8 mouse cellular contexts compared by ENCODE assay signal in the genomic region with DNA sequence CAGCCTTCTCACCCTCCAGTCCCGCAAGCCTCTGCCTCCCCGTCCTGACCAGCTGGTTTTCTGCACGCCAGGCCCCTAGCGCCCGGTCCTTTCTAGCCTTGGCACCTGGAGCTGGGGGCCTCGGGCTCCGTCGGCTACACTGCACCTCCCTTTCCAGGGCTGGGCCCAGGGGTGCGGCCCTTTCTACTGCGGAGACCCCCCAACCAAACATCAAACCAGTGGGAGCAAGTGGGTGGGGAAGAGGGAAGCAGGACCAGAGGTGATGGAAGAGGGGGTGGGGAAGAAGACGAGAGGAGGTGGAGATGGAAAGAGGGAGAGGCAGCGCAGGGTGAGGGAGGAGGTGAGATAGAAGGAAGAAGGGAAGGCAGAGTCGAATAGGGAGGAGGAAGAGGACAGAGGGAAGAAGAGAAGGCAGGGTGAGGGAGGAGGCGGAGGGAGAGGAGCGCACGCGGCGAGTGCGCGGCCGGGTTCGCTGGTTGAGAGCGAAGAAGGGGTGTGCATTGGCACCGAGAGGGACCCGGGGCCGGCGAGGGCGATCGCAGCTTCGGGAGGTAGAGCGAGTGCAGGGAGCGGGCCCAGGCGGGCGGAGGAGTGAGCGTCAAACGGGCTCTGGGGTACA. TPM values are rescaled to one million over a fixed set of nuclear protein-coding genes. Genes with fewer than 3 reads are reported as not detected.
DNase-seq lines count a peak whose midpoint lies in the region; ATAC-seq and TF ChIP-seq lines count a peak whose summit lies in the region.

A gene (plus strand): TSS at position 321 of the 619 bp plus-strand sequence.

- 2% methylated on average over 36 of the region's 36 CpGs for WGBS in heart, embryonic 16.5 days
- WGBS in limb, embryonic 13.5 days: 2% methylated on average over 36 of the region's 36 CpGs
- WGBS in small intestine, adult 2 months: 10% methylated on average over 36 of the region's 36 CpGs

- peak within 1 kb of the TSS; percentile 52 for H3K9ac ChIP-seq in heart, embryonic 16.5 days (ENCODE audit: low read length)
- H3K9ac ChIP-seq in limb, embryonic 13.5 days: peak within 1 kb of the TSS; percentile 74

- peak within 1 kb of the TSS; percentile 76 for H3K4me3 ChIP-seq in E14TG2a.4 (replicated peaks; ENCODE audit: low read length)
- peak within 1 kb of the TSS; percentile 43 for H3K4me3 ChIP-seq in heart, embryonic 16.5 days (ENCODE audit: low read length)
- peak within 1 kb of the TSS; percentile 50 for H3K4me3 ChIP-seq in limb, embryonic 13.5 days
- H3K4me3 ChIP-seq in small intestine, adult 2 months (ENCODE audit: low read depth, low read length): peak within 1 kb of the TSS; percentile 44

- peak within 1 kb of the TSS; percentile 76 for H3K4me2 ChIP-seq in heart, embryonic 16.5 days (ENCODE audit: low read depth, low read length)
- H3K4me2 ChIP-seq in limb, embryonic 13.5 days (replicated peaks): peak within 1 kb of the TSS; percentile 91

- no peak for TF ChIP-seq POLR2A in small intestine, adult 2 months (IDR thresholded peaks at IDR 0.05; ENCODE audit: low read depth, low read length)

- peaks cover 51% of the 10 kb centered on the region for H3K4me1 ChIP-seq in E14TG2a.4 (replicated peaks; ENCODE audit: low read depth, low read length)
- H3K4me1 ChIP-seq in heart, embryonic 16.5 days (ENCODE audit: control insufficient read depth, insufficient read depth, low read length): peaks cover 24% of the 10 kb centered on the region
- peaks cover 37% of the 10 kb centered on the region for H3K4me1 ChIP-seq in limb, embryonic 13.5 days
- H3K4me1 ChIP-seq in small intestine, adult 2 months (ENCODE audit: control insufficient read depth, insufficient read depth, insufficient read length, low read length): peaks cover 18% of the 10 kb centered on the region

- H3K9me3 ChIP-seq in E14TG2a.4 (ENCODE audit: low read length): peaks cover 6% of the 10 kb centered on the region; the same call in 1 of the 2 replicates
- no peaks in the 10 kb centered on the region for H3K9me3 ChIP-seq in heart, embryonic 16.5 days (replicated peaks; ENCODE audit: control insufficient read depth, low read length)
- no peaks in the 10 kb centered on the region for H3K9me3 ChIP-seq in limb, embryonic 13.5 days

- peaks cover 44% of the 10 kb centered on the region for H3K27me3 ChIP-seq in E14TG2a.4 (ENCODE audit: insufficient read depth, low read length)
- peaks cover 25% of the 10 kb centered on the region for H3K27me3 ChIP-seq in heart, embryonic 16.5 days (ENCODE audit: control insufficient read depth, insufficient read depth, low read length)
- H3K27me3 ChIP-seq in limb, embryonic 13.5 days: peaks cover 30% of the 10 kb centered on the region
- peaks cover 20% of the 10 kb centered on the region for H3K27me3 ChIP-seq in small intestine, adult 2 months (ENCODE audit: control insufficient read depth, insufficient read depth, low read length)

- TF ChIP-seq CTCF in E14TG2a.4 (conservative IDR thresholded peaks at IDR 0.05; ENCODE audit: low read length): no peak
- TF ChIP-seq CTCF in small intestine, adult 2 months (IDR thresholded peaks at IDR 0.05; ENCODE audit: extremely low read depth, insufficient read length, insufficient replicate concordance, low read depth, low read length): no peak

- intact Hi-C loops in heart, postnatal 36 days (cut with DNase I): no loop called here

- ATAC-seq in heart, embryonic 16.5 days (replicated peaks; ENCODE audit: extremely low read depth, insufficient read depth, low FRiP score): no peak
- ATAC-seq in limb, embryonic 13.5 days (ENCODE audit: low FRiP score, low read depth): no peak

- DNase-seq in heart, adult 11 months: peak; percentile 95
- DNase-seq in heart, postnatal 36 days: no peak
- peak; percentile 71 for DNase-seq in cerebellum, postnatal 10 days
- DNase-seq in c-Kit-positive CD71-positive TER-119-positive erythroid progenitor cells, embryonic 14.5 days (ENCODE audit: low spot score): no peak

- H3K36me3 ChIP-seq in E14TG2a.4 (ENCODE audit: insufficient read depth, low read length): no peaks in the 10 kb centered on the region
- H3K36me3 ChIP-seq in heart, embryonic 16.5 days (ENCODE audit: control insufficient read depth, insufficient read depth): no peaks in the 10 kb centered on the region
- H3K36me3 ChIP-seq in limb, embryonic 13.5 days: no peaks in the 10 kb centered on the region
- no peaks in the 10 kb centered on the region for H3K36me3 ChIP-seq in small intestine, adult 2 months (ENCODE audit: control insufficient read depth, insufficient read depth, low read length)

- no peak within 1 kb of the TSS for H3K27ac ChIP-seq in heart, embryonic 16.5 days (ENCODE audit: low read length)
- H3K27ac ChIP-seq in limb, embryonic 13.5 days: no peak within 1 kb of the TSS
- H3K27ac ChIP-seq in small intestine, adult 2 months (ENCODE audit: insufficient read depth, low read depth, low read length): no peak within 1 kb of the TSS

RNA-seq across cellular contexts. Expression of the gene that starts here (rescaled TPM):
- 1 to 10 TPM; 6.2 to 6.7 TPM for total RNA-seq in heart, postnatal 36 days (2021)
- 4.2 and 5.1 TPM in 2 replicates for polyA plus RNA-seq in heart, embryonic 16.5 days (2015; fragmentation: Nextera tagmentation; extraction: Ambion mirVana)
- polyA plus RNA-seq in limb, embryonic 13.5 days (2015; fragmentation: Nextera tagmentation; extraction: Ambion mirVana): 12.2 and 12.5 TPM in 2 replicates
- polyA plus RNA-seq in small intestine, adult 2 months (2012; rRNA removed): 2.1 and 2.3 TPM in 2 replicates

Comparison
In these comparisons a context has a peak if more than half of its experiments do, and no peak if none do; other contexts are left out.
1. DNase-seq: peak in heart, adult 11 months (single experiment) and cerebellum, postnatal 10 days (2 of 2); none in heart, postnatal 36 days (0 of 2) and c-Kit-positive CD71-positive TER-119-positive erythroid progenitor cells, embryonic 14.5 days (single experiment).
2. Peak in every context shown above with its lines, with median percentiles within 50 percentile points of each other: H3K4me3 ChIP-seq.